Mouse (Mus musculus): Measurements from ENCODE around the gene Ostc. TPM values are rescaled to one million over a fixed set of nuclear protein-coding genes. Genes with fewer than 3 reads are reported as not detected.

The Ostc gene
- total RNA-seq (2021): 10 to 100 TPM; 70.3 to 75.6 TPM

DNA sequence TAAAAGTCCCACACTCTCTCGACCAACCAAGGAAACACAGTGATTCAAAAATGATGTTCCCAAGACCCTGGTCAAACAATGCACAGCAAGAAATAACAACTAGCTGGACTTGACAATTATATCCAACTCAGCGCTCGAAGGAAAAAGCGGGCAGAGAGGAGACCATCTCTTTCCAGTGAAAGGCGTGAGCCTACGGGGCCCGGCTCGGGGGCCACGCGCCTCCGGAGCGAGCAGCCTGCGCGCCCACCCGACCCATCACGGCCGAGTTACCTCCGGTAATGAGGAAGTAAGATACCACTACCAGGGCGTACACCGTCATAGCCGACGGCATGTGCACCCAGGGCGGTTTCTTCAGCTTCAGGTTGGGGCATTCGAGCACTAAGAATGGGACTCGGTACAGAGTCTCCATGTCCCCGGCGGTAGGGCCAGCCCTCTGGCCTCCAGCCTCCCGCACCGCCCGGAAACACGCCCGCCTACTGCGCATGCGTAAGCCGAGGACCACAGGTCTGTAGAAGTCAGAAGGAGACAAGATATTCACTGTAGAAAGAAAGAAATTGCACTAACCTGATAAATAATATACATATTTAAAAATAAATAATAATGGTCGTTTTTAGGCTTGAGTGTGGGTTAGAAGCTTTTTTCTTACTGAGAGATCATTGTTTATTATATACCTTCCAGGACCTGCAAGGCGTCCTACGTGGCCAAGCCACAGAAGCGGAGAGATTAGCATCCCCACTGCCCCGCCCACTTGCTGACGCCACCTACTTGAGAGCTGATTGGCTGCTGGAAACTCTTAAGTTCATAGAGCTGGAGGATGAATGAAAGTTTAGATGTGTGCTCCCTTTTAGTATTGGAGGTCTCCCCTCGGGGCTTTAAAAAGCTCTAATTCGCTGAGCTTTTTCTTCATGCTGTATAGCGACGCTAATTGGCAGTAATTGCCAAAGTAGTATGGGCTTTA is at the start of gene Ostc:
Gene Ostc, minus strand, starts transcription at position 478 of the 958 bp plus-strand sequence.
- peak; percentile 94 to 98 for DNase-seq (ENCODE audit: extremely low spot score in 1 of 2, low spot score in 2 of 2)
- intact Hi-C loops (cut with DNase I): no loop called here

DNA sequence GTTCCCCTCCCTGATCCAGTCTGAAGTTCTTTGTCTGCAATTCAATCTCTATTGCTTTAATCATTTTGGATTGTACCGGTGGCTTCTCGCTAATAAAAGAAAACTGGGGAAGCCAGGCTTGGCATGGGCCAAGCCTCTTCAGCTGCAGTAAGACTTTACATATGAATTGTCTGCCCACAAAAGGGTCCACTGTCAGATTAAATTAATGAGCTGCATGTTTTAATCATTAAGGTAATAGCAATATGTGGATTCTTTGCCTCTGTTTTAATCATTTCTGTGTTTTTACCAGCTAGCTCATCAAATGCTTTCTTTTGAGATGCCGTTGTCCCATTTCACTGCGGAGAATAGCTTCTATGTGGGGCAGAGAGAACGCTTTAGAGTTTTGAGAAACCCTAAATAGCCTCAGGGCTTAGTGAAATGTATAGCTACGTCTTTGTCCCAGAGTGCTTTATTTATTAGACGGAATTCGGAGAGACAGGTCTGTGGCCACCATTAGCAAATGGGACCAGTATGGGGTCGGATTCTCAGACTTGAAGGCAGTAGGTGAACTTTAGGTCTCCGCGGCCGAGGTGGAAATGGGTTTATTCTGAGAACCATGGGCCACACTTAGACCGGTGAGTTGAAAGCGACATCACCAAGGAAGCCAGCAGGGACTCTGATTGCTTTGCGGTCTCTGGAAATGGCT is 49.1 kb upstream of the Ostc start:
- intact Hi-C loops (cut with DNase I): no loop called here
- no peak for DNase-seq (ENCODE audit: extremely low spot score in 1 of 2, low spot score in 2 of 2)

DNA sequence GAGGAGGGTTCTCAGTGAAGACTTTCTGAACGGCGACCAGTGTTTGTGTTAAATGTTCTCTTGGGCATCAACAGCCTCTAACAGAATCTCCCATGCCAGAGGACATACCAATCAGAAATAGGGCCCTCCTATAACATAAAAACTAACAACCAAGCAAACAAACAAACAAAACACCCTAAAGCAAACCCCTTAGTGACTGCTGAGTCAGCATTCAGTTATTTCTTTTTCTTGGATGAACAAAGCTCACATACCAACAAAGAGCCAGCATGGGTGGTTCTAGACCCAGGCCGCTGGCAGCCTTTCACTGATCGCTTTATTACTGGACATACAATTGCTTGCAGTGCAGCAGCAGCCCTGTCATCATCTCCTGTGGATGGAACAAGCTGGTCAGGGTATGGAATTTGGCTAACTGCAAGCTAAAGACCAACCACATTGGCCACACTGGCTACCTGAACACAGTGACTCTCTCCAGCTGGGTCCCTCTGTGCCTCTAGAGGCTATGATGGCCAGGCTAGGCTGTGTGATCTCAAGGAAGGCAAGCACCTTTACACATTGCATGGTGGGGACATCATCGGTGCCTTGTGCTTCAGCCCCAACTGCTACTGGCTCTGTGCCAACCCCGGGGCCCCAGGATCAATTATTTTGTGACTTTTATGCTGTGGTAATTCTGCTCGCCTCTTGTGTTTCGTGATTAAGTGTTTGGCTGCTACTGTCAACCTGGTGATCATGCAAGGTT is 48.0 kb upstream of the Ostc start:
- intact Hi-C loops (cut with DNase I): no loop called here

DNA sequence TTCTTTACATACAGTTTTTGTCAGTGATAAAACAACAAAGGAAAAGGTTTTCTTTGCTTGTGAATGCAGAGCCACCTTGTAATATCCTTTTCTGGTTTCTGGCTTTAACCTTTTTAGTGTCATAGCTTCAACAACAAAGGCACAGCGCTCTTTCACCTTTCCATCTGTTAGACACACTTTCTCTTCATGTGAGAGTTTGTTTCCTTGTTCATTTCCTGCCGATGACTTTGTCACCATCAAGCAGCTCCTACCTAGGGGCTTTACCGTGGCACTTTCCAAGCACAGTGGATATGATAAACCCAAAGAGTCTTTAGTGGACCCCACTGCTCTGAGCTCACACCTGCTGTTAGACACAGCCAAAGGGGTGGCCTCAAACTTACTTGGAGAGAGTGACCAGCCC is 40.0 kb upstream of the Ostc start:
- DNase-seq (ENCODE audit: extremely low spot score in 1 of 2, low spot score in 2 of 2): no peak
- intact Hi-C loops (cut with DNase I): no loop called here

More for the DNA sequence above, 48.0 kb upstream of the Ostc start:
- DNase-seq (ENCODE audit: extremely low spot score in 1 of 2, low spot score in 2 of 2): no peak

DNA sequence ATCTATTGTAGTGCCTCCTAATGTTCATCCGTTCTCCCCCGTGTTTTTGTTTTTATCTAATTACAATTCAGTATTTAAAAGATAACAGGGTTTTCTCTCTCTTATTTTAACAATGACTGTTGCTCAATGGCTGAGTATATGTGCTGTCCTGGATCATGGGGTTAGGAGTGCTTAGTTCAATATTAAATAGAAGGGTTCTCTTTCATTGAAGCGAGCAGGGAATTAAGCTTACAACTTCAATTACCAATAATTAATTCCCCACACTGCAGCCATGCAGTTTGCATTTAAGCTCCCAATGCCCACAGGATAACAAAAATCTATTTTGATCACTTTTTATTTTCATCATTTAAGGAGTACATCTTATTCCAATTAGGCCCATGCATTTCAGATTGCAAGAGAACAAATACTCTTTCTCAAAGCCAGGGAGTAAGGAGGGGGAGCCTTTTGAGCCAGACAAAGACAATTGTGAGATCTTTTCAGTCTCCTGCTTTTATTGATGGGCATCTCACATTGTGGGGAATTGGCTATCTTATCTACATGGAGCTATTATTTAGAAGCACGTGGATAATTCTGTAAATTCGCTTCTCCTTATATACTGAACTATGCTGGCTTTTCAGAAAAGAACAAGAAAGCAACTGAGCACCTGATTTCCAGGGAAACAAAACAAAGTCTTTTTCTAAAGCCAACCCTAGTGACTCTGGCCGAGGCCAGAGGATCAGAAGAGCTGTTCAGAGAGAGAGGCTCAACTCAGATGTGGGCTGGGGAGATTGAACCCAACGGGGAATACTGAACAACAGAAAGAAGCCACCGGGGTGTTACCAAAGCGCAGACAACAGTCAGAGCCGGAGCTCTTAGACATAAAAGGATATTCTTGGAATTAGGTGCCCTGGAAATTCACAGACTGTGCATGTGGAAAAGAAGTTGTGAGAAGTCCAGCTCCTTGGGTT is 37.7 kb upstream of the Ostc start:
- intact Hi-C loops (cut with DNase I): no loop called here
- no peak for DNase-seq (ENCODE audit: extremely low spot score in 1 of 2, low spot score in 2 of 2)

DNA sequence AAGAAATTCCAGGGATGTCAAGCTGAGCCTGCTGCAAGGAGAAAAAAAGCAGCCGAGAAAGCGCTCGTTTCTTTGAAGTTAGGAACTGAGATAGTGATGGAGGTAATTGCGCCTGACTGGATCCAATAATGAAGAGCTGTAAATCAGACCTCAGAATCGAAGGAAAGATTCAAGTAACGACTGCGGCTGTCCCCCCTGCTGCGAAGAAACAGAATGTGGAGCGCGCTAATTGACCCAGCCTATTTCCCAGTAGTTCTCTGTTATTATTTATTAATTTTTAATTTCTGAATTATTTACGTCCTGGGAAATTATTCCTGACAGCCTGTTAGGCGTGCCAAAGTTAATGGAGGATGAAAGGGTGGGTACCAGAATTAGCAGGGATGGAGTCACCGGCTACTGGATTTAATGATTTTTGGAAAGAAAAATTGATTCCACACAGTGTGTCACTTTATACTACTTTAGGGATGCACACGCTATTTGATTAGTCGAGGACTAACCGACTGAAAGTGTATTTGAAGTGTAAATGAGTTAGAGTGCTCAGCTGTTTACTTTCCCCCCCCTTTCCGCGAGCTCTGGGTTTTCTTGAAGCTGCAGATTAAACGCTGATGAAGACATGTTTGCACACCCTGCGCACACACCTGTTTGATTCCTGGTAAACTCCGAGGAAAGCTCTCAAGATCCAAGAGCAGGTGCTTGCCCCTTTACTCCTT is 28.6 kb upstream of the Ostc start:
- intact Hi-C loops (cut with DNase I): no loop called here
- DNase-seq (ENCODE audit: extremely low spot score in 1 of 2, low spot score in 2 of 2): no peak

DNA sequence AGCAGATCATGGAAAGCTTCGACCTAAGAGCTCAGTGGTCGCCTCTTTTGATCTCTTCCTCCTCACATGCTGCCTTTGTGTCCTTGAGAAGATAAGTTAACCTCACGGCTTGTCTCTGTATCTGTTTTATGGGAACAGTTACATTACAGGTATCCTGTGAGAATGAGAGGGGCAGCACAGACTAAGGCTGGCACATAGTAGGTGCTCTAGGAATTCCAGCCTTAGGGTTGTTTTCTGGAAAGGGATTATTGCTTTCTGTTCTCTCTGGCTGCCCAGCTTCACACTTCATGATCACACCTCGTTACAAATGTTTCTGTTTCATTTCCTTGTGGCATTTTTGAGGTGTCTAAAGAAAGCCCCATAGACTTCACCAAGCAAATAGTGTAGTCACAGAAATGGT is 27.5 kb upstream of the Ostc start:
- intact Hi-C loops (cut with DNase I): no loop called here
- DNase-seq (ENCODE audit: extremely low spot score in 1 of 2, low spot score in 2 of 2): no peak

DNA sequence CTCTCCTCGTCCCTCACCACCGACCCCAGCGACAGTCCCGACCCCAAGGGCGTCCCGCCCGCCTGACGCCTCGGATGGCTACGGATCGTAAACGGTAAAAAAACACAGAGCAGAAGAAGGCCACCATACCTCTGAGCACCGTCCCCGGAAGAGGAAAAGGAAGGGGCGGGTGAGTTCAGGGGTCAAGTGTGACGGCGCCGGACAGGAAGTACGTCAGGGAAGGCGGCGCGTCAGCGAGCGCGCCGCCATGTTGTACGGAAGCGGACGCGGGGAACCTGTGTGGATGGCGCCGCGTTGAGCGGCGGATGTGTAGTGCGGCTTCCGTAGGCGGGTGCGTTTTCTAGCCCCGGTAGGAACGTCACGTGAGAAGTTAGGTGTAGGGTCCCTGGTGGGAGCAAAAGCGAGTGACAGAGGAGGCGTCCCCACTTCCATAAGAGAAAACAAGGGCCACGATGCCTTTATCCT is 21.0 kb upstream of the Ostc start, which contains the start of gene Rpl34:
Gene Rpl34, minus strand, starts transcription at position 210 of the 465 bp plus-strand sequence.
- DNase-seq (ENCODE audit: extremely low spot score in 1 of 2, low spot score in 2 of 2): peak; percentile 95 to 97
- intact Hi-C loops (cut with DNase I): no loop called here

DNA sequence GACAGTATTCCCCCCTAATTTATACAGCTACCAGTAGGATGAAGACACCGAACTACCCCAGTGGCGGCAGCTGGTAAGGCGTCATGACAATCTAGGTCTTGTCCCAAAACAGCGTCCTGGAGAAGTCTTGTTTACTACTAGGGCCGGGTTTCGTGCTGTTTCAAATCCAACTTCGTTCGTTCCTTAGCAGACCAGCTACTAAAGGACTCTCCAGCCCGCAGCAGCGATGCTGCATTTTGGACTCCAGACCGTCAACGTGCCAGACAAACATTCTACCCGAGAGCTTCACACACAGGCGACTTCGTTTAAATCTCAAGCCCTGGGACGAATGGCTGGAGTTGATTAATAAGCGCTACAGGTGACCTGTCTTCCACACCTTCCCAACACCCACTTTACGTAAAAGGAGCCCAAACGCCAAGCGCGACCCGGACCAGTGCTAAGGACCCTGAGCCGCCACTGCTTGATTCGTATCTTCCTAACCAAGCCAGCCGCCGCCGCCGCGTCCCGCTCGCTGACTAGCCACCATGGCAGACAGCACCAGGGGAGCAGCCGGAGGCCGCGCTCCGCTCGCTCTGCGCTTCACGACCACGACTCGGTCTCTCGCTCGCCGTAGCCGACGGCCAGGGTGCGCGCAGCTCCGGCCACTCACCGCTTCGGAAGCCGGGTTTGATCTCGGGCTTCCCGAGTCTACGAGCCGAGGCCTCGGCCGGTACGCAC is 20.4 kb upstream of the Ostc start:
- DNase-seq (ENCODE audit: extremely low spot score in 1 of 2, low spot score in 2 of 2): peak; percentile 53 to 75
- intact Hi-C loops (cut with DNase I): no loop called here

DNA sequence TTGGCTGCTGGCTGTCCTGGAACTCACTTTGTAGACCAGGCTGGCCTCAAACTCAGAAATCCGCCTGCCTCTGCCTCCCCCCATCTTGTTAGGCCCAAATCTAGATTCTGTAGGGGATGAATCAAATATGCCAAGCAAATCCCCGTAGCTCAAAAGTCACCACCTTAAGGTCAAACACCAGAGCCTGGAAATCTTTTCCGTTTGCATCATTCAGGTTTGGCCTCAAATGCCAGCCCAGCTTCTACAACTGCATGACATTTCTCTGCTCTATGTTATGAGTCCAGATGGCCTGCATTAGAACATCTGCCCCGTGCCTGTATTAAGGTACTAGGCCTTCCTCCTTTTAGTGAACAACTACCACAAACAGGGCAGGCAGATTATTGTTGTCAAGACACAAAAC is 18.4 kb upstream of the Ostc start:
- intact Hi-C loops (cut with DNase I): no loop called here
- no peak for DNase-seq (ENCODE audit: extremely low spot score in 1 of 2, low spot score in 2 of 2)

DNA sequence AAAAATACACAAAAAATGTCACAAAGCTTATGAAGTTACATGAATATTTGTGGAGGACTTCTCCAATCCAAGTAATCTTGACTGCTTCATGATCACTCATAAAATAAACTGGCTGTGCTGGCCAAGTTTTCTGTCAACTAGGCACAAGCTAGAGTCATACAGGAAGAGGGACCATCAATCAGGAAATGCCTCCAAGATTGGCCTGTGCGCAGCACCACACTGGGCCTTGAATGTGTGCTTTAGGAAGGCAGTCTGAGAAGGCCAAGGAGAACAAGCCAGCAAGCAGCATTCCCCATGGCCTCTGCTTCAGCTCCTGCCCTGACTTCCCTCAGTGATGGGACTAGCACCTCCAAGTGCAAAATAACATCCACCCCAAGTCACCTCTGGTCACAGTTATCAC is 17.8 kb upstream of the Ostc start:
- DNase-seq (ENCODE audit: extremely low spot score in 1 of 2, low spot score in 2 of 2): no peak

DNA sequence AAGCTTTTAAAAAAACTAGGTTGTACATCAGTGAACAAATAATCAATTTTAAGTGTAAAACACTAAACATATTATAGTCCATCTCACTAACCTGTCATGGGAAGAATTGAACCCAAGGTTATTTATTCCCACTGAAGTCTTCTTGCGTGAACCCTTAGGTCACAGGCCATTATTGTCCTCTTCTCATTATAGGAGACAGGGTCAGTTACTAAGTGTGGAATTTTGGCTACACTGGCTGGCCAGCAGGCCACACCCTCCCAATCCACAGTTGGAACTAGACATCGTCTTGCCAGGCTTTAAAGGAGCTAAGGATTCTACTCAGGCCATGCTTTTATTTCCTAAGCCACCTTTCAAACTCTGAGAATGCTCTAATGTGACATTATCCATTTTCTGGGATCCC is 16.5 kb upstream of the Ostc start:
- intact Hi-C loops (cut with DNase I): no loop called here
- DNase-seq (ENCODE audit: extremely low spot score in 1 of 2, low spot score in 2 of 2): no peak

More for the DNA sequence above, 17.8 kb upstream of the Ostc start:
- intact Hi-C loops (cut with DNase I): no loop called here

DNA sequence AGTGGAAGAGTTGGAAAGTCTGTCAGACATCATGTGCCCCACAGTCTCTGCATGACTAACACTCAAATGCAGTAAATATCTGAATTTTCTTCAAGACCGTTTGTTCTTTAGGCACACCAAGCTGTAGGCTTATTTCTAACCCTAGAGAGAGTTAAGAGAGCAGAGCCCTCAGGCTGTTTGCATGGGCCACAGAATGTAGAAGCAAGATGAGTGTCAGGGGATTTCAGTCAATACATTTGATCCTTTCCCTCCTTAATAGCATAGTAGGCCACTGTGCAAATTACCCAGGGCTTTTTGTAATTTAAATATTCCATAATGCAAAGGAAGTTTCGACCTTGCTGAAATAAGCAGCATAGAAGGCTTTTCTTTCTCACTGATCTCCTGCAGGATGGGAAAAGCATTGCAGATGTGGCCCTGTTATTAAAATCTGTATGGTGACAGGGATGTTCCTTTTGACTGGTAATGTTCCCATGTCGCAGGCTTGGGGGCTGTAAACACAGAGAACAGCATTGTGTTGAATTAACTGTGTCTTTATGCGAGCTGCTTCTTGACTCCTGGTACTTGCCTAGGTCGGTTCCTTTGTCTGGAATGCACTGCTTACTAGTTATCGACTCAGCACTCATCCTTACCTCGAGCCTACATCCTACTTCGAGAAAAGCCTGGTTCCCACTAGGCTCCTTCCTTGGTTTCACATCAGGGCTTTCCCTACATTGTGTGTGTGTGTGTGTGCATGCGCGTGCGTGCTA is 13.7 kb upstream of the Ostc start:
- intact Hi-C loops (cut with DNase I): no loop called here
- DNase-seq (ENCODE audit: extremely low spot score in 1 of 2, low spot score in 2 of 2): no peak

DNA sequence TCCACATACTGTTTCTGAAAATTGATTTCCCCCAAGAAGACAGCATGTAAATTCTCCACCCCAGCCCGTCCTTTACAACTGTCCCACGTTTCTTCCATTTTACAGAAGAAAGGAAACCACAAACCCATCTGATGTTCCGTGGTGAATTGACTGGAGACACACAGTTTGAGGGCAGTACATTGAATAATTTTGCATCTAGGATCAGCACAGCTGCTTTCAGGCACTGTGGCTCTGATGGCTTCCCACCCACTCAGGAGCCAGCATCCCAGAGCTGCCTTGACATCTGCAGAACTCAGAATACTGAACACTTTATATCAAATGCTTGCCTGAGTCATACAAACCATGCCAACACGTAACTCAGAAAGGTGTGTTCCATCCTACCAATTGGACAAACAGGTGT is 11.0 kb upstream of the Ostc start:
- intact Hi-C loops (cut with DNase I): no loop called here

DNA sequence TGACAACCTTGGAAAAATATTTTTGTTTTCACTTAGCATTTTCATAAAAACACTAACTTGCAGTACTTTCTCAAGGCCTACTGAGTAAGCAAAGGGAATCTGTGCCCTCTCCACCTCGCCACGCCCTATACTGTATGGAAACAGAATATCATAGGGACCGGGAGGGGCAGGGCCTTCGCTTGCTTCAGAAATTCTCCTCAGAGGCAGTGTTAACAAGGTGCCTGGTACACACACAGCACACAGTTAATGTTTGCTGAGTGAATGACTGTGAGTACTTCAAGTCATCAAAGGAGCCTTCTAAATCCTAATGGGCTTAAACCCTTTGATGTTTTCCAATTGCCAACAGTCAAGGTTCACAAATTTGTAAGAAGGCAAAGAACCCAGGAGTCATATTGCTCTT is 9.6 kb upstream of the Ostc start:
- intact Hi-C loops (cut with DNase I): no loop called here
- no peak for DNase-seq (ENCODE audit: extremely low spot score in 1 of 2, low spot score in 2 of 2)

More for the DNA sequence above, 11.0 kb upstream of the Ostc start:
- no peak for DNase-seq (ENCODE audit: extremely low spot score in 1 of 2, low spot score in 2 of 2)

DNA sequence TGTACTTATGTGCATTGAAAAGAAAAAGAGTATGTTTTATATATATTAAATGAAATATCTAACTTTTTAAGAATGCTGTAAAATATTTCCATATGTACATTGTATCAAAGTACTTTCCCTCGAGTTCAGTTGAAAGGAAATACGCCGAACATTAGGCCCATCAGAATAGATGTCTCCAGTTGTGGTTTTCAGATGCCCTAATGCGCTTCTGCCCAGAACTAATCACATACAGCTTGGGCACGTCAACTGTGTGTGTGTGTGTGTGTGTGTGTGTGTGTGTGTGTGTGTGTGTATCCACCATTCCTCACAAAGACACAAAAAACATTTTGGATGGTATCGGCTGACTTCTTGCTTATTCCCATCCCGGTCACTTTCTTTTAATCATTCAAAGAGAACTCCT is 7.3 kb upstream of the Ostc start:
- intact Hi-C loops (cut with DNase I): no loop called here
- no peak for DNase-seq (ENCODE audit: extremely low spot score in 1 of 2, low spot score in 2 of 2)
